Mouse (Mus musculus) liver, embryonic 11.5 days (tissue): ENCODE data around the gene Ppp4r3a. TPM values are rescaled to one million over a fixed set of nuclear protein-coding genes. Genes with fewer than 3 reads are reported as not detected.

ENCODE experiments used
- ATAC-seq: fragments of 200-750 bp; cut with Nextera tagmentation; replicated peaks from 2 replicates; pipeline ENCODE4 v1.8.0; 2017; ENCODE audit warnings: moderate number of reproducible peaks, mild to moderate bottlenecking, moderate TSS enrichment, moderate library complexity; ENCODE audit not compliant: low FRiP score
- DNase-seq: peaks from one replicate; pipeline ENCODE4 v3.0.0-alpha.2; 2017; ENCODE audit warnings: low spot score
- H3K27ac ChIP-seq: fragments of 300-500 bp; sonication (generic); 2 replicates; pipeline ENCODE4 v1.5.1; 2014; ENCODE audit warnings: mild to moderate bottlenecking, low read depth, low read length, control low read depth
- H3K27me3 ChIP-seq: fragments of 300-500 bp; sonication (generic); replicated peaks from 2 replicates; pipeline ENCODE4 v1.6.1; 2014; ENCODE audit warnings: low read length, mixed read lengths; ENCODE audit not compliant: control insufficient read depth, insufficient read depth
- H3K36me3 ChIP-seq: fragments of 300-500 bp; sonication (generic); 2 replicates; pipeline ENCODE4 v1.6.1; 2014; ENCODE audit warnings: mild to moderate bottlenecking, low read length, moderate library complexity, mixed read lengths; ENCODE audit not compliant: control insufficient read depth, insufficient read depth
- H3K4me1 ChIP-seq: fragments of 300-500 bp; sonication (generic); replicated peaks from 2 replicates; pipeline ENCODE4 v1.6.1; 2014; ENCODE audit warnings: low read length, mixed read lengths; ENCODE audit not compliant: control insufficient read depth, insufficient read depth
- H3K4me2 ChIP-seq: fragments of 300-500 bp; sonication (generic); 2 replicates; pipeline ENCODE4 v1.6.1; 2014; ENCODE audit warnings: mild to moderate bottlenecking, control low read depth, moderate library complexity
- H3K4me3 ChIP-seq: fragments of 300-500 bp; sonication (generic); 2 replicates; pipeline ENCODE4 v1.5.1; 2014; ENCODE audit warnings: low read depth, low read length, control low read depth
- H3K9ac ChIP-seq: fragments of 300-500 bp; sonication (generic); 2 replicates; pipeline ENCODE4 v1.6.1; 2014; ENCODE audit warnings: low read depth, low read length, control low read depth
- H3K9me3 ChIP-seq: fragments of 300-500 bp; sonication (generic); 2 replicates; pipeline ENCODE4 v1.6.1; 2016; ENCODE audit warnings: low read length, inconsistent platforms, mixed read lengths; ENCODE audit not compliant: control insufficient read depth
- WGBS: fragments of 180-500 bp; shearing (Covaris S2); extraction: QIAGEN DNeasy Blood & Tissue Kit; methylation state at CpG from one replicate; pipeline ENCODE4 v1.1.7; 2014; 5-methylcytosine and 5-hydroxymethylcytosine counted together
- polyA plus RNA-seq: library from polyadenylated mRNA; unstranded; fragments of >200 nt; fragmentation: Nextera tagmentation; extraction: Ambion mirVana; gene quantifications from 2 replicates; pipeline ENCODE4 v1.2.1, GENCODE M21; 2014

Ppp4r3a gene
- polyA plus RNA-seq, 1 experiment from 2014 or later = 54.4 TPM

GRCm38 (mm10) chr12:101089955-101090354, 6.5 kb upstream of the Ppp4r3a start:
- Histone ChIP-seq H3K4me1 (no peaks in the 10 kb centered on the region), H3K27me3 (no peaks in the 10 kb centered on the region), H3K36me3 (no peaks in the 10 kb centered on the region), H3K4me2 (no peak overlapping the region), H3K4me3 (no peak overlapping the region), H3K27ac (no peak overlapping the region), H3K9ac (no peak overlapping the region), H3K9me3 (no peaks in the 10 kb centered on the region)
- DNase-seq (no peak), ATAC-seq (no peak)
- WGBS = 75% methylated on average over 1 of the region's 1 CpGs

DNA sequence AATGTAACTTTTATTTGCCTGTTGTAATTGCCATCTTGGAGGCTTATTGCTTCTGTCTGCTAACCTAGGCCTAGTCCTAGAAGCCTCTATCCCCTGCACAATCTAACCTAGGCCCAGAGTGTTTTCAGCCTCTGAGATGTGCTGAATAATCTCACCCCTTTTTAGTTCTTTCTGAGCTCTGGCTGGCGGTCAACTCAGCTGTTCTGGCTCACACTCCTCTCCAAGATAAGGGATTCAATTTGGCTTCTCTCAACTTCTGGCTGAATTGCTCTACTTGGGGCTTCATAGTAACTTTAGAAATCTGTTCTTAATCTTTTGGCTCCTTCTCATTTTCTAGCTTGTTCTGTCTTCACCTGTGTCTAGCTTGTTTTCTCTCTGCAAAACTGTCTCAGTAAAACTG, 3.9 kb upstream of the Ppp4r3a start:
- Histone ChIP-seq H3K9ac (no peak overlapping the region), H3K36me3 (no peaks in the 10 kb centered on the region), H3K27me3 (no peaks in the 10 kb centered on the region), H3K4me3 (no peak overlapping the region), H3K4me1 (0 out of 2 replicates have a peak, but pooled peaks cover 2% of the 10 kb centered on the region), H3K27ac (no peak overlapping the region), H3K4me2 (no peak overlapping the region), H3K9me3 (no peaks in the 10 kb centered on the region)
- DNase-seq (no peak), ATAC-seq (no peak)
- 41% methylated on average over 1 of the region's 1 CpGs for WGBS

- Histone ChIP-seq H3K9me3 (no peaks in the 10 kb centered on the region), H3K4me2 (peak overlapping the region; percentile 85), H3K27me3 (no peaks in the 10 kb centered on the region), H3K27ac (no peak overlapping the region), H3K36me3 (no peaks in the 10 kb centered on the region), H3K9ac (no peak overlapping the region), H3K4me1 (peaks cover 11% of the 10 kb centered on the region; the same call in 1 of the 2 replicates), H3K4me3 (no peak overlapping the region)
- WGBS = 84% methylated on average over 9 of the region's 9 CpGs
- ATAC-seq = no peak
- DNase-seq = no peak
These were observed 1.6 kb upstream of the Ppp4r3a start for GRCm38 (mm10) chr12:101084881-101085666.

- WGBS = 27% methylated on average over 4 of the region's 4 CpGs
- no peaks in the 10 kb centered on the region for H3K27me3 ChIP-seq
- H3K27ac ChIP-seq = peak overlapping the region; percentile 98
- peak overlapping the region; percentile 99 for H3K9ac ChIP-seq
- no peak for DNase-seq
- H3K4me3 ChIP-seq = peak overlapping the region; percentile 100
- peaks cover 11% of the 10 kb centered on the region; the same call in 1 of the 2 replicates for H3K4me1 ChIP-seq
- peak overlapping the region; percentile 85 for H3K4me2 ChIP-seq
- H3K9me3 ChIP-seq = no peaks in the 10 kb centered on the region
- H3K36me3 ChIP-seq = no peaks in the 10 kb centered on the region
- ATAC-seq = no peak
These were observed 735 bp upstream of the Ppp4r3a start for GRCm38 (mm10) chr12:101084237-101084636.

DNA sequence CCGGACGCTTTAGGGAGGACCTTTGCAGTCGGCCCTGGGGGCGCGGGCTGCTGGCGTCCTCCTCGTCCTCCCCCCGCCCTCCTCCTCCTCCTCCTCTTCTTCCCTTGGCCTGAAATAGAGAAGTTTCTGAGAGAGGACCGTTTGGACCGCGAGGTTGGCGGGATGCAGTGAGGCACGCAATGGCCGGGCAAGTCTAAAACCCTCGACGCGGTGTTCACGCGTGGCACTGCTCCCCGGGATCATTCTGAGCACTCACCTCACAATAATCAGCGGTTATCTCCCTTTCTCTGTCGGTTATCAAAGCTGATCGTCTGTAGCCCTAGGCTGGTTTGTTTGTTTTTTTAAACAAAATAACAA, 315 bp upstream of the Ppp4r3a start:
- peak; percentile 56 for ATAC-seq
- peak overlapping the region; percentile 99 for H3K9ac ChIP-seq
- 0 out of 2 replicates have a peak, but pooled peaks cover 3% of the 10 kb centered on the region for H3K36me3 ChIP-seq
- peaks cover 13% of the 10 kb centered on the region; the same call in 1 of the 2 replicates for H3K4me1 ChIP-seq
- 0% methylated on average over 23 of the region's 23 CpGs for WGBS
- no peak for DNase-seq
- peak overlapping the region; percentile 85 for H3K4me2 ChIP-seq
- peak overlapping the region; percentile 98 for H3K27ac ChIP-seq
- H3K9me3 ChIP-seq = no peaks in the 10 kb centered on the region
- H3K27me3 ChIP-seq = no peaks in the 10 kb centered on the region
- peak overlapping the region; percentile 100 for H3K4me3 ChIP-seq

DNA sequence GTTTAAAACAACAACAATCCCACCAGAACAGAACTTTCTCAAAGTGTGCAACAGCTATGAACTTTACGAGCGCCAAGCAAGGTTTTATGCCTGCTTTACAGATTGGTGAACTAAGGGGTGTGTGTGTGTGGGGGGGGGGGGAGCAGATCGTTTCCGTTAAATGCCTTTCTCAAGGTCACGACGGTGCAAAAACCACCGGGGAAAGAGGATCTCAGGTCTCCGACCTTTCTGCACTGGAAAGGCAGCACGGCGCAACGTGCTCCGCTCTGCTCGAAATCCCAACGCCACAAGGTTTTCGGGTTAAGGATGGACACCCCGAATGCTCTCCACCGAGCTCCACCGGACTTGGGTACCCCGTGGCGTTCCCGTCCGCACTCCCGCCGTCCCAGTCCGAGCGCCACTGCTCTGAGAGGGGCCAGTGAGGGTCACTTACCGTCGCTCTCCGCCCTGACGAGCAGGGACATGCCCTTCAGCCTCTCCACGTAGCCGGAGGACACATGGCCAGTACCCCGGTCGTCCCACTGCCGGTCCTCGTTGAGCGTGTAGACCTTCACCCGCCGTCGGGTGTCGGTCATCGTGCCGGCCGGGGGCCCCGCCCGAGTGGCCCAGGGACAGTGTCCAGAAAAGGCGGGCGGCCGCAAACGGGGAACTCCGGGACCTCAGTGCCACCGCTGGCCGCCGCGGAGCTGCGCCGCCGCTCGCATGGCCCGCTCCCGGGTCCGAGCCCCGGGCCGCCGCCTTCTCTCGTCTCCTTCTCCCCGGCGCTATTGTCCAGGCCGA, 1.0 kb downstream of the Ppp4r3a start:
- Histone ChIP-seq H3K9ac (peak overlapping the region; percentile 99), H3K36me3 (peaks cover 3% of the 10 kb centered on the region; the same call in 1 of the 2 replicates), H3K9me3 (no peaks in the 10 kb centered on the region), H3K4me3 (peak overlapping the region; percentile 100), H3K27me3 (no peaks in the 10 kb centered on the region), H3K4me2 (peak overlapping the region; percentile 94), H3K27ac (peak overlapping the region; percentile 98), H3K4me1 (peaks cover 20% of the 10 kb centered on the region)
- under 1% methylated on average over 68 of the region's 69 CpGs for WGBS
- ATAC-seq (peak; percentile 7), DNase-seq (peak; percentile 56)

- peak; percentile 34; the same call in 1 of the 2 replicates for ATAC-seq
- Histone ChIP-seq H3K9me3 (no peaks in the 10 kb centered on the region), H3K27ac (no peak overlapping the region), H3K4me3 (no peak overlapping the region), H3K36me3 (peaks cover 3% of the 10 kb centered on the region; the same call in 1 of the 2 replicates), H3K4me1 (peaks cover 18% of the 10 kb centered on the region), H3K4me2 (no peak overlapping the region), H3K9ac (no peak overlapping the region), H3K27me3 (no peaks in the 10 kb centered on the region)
- DNase-seq = no peak
These were observed 5.5 kb downstream of the Ppp4r3a start for GRCm38 (mm10) chr12:101077955-101078354.

GRCm38 (mm10) chr12:101075433-101075832, 8.1 kb downstream of the Ppp4r3a start:
- Histone ChIP-seq H3K4me3 (no peak overlapping the region), H3K9ac (no peak overlapping the region), H3K27me3 (no peaks in the 10 kb centered on the region), H3K4me2 (no peak overlapping the region), H3K27ac (no peak overlapping the region), H3K4me1 (peaks cover 10% of the 10 kb centered on the region), H3K36me3 (peaks cover 3% of the 10 kb centered on the region; the same call in 1 of the 2 replicates), H3K9me3 (no peaks in the 10 kb centered on the region)
- DNase-seq (peak; percentile 18), ATAC-seq (no peak)
- WGBS = 81% methylated on average over 3 of the region's 3 CpGs
